Mouse (Mus musculus): ENCODE results near the gene Tmem179.

The Tmem179 gene

GRCm38 (mm10) chr12:112462423-112462822, 54.1 kb downstream of the Tmem179 start:
- no peak for DNase-seq

- peak; percentile 59 for DNase-seq
Observed at GRCm38 (mm10) chr12:112457839-112458238, 58.7 kb downstream of the Tmem179 start.

GRCm38 (mm10) chr12:112456144-112456713, 60.3 kb downstream of the Tmem179 start:
- no peak for DNase-seq

GRCm38 (mm10) chr12:112451826-112452225, 64.7 kb downstream of the Tmem179 start:
- no peak for DNase-seq

- DNase-seq, result no peak
Observed at GRCm38 (mm10) chr12:112451381-112451780, 65.2 kb downstream of the Tmem179 start.

GRCm38 (mm10) chr12:112450883-112451282, 65.7 kb downstream of the Tmem179 start:
- DNase-seq, result peak; percentile 73
